Mouse (Mus musculus) liver, adult 2 months (tissue): ENCODE results near the gene Gm48551. TPM values are rescaled to one million over a fixed set of nuclear protein-coding genes. Genes with fewer than 3 reads are reported as not detected.
A peak's percentile ranks its signal among the peaks of the same experiment; 100 is the strongest.

Source experiments
- DNase-seq: peaks from one replicate; pipeline ENCODE4 v3.0.0-alpha.2; 2011; ENCODE audit warnings: low read depth, low spot score; ENCODE audit errors: extremely low read depth
- H3K27ac ChIP-seq: fragments of 200-500 bp; replicated peaks from 2 replicates; pipeline ENCODE4 v1.5.1; 2012; ENCODE audit warnings: low read depth, mild to moderate bottlenecking, control low read depth, inconsistent platforms, low read length; ENCODE audit not compliant: insufficient read depth
- H3K27me3 ChIP-seq: fragments of 200-500 bp; 2 replicates; pipeline ENCODE4 v1.6.1; 2012; ENCODE audit warnings: mild to moderate bottlenecking, moderate library complexity, low read length, inconsistent platforms; ENCODE audit not compliant: control insufficient read depth, insufficient read depth
- H3K36me3 ChIP-seq: fragments of 200-500 bp; 2 replicates; pipeline ENCODE4 v1.6.1; 2012; ENCODE audit warnings: low read length, inconsistent platforms; ENCODE audit not compliant: control insufficient read depth, insufficient read depth
- H3K4me1 ChIP-seq: fragments of 200-500 bp; 2 replicates; pipeline ENCODE4 v1.6.1; 2011; ENCODE audit warnings: low read length; ENCODE audit not compliant: control insufficient read depth, insufficient read depth
- H3K4me3 ChIP-seq: fragments of 200-500 bp; 2 replicates; pipeline ENCODE4 v1.5.1; 2011; ENCODE audit warnings: low read depth, mild to moderate bottlenecking, control low read depth, low read length, moderate library complexity; ENCODE audit not compliant: insufficient read depth
- H3K79me2 ChIP-seq: fragments of 200-500 bp; 2 replicates; pipeline ENCODE4 v1.6.1; 2012; ENCODE audit warnings: inconsistent platforms, mild to moderate bottlenecking, low read length, moderate library complexity; ENCODE audit not compliant: control insufficient read depth, insufficient read depth
- H3K9ac ChIP-seq: fragments of 200-500 bp; 2 replicates; pipeline ENCODE4 v1.6.1; 2012; ENCODE audit warnings: low read depth, mild to moderate bottlenecking, control low read depth, inconsistent platforms, low read length
- CTCF ChIP-seq: fragments of 200-500 bp; IDR thresholded peaks from 2 replicates; pipeline ENCODE4 v1.5.1; 2011; ENCODE audit warnings: low read depth, low read length, control low read depth
- POLR2A ChIP-seq: fragments of 200-500 bp; IDR thresholded peaks from 2 replicates; pipeline ENCODE4 v1.6.1; 2011; ENCODE audit warnings: low read length, control low read depth; ENCODE audit not compliant: insufficient read depth; ENCODE audit errors: extremely low read depth
- WGBS: fragments of 180-500 bp; shearing (Covaris S2); methylation state at CpG from one replicate; pipeline ENCODE4 v1.1.7; 2018; 5-methylcytosine and 5-hydroxymethylcytosine counted together
- polyA plus RNA-seq: library from polyadenylated mRNA; depleted of rRNA; stranded (reverse); fragments of >200 nt; gene quantifications from 2 replicates; pipeline ENCODE4 v1.2.3, GENCODE M21; 2012
- total RNA-seq: library from RNA; depleted of rRNA; stranded (reverse); fragments of >200 nt; gene quantifications from 2 replicates; pipeline ENCODE4 v1.2.3, GENCODE M21; 2014

The Gm48551 gene
- total and polyA plus RNA-seq, 2 experiments, result 0.32 to 2.4 TPM

GRCm38 (mm10) chr10:81424246-81425051 lies 40.2 kb downstream of the Gm48551 start:
- peak overlapping the region; percentile 98 for H3K27ac ChIP-seq
- H3K4me3 ChIP-seq, result peak overlapping the region; percentile 84
- peaks cover 50% of the 10 kb centered on the region for H3K4me1 ChIP-seq
- no peaks in the 10 kb centered on the region for H3K27me3 ChIP-seq
- H3K36me3 ChIP-seq, result no peaks in the 10 kb centered on the region
- TF ChIP-seq POLR2A (no peak), CTCF (no peak)
- WGBS, result 18% methylated on average over 25 of the region's 25 CpGs
- H3K9ac ChIP-seq, result peak overlapping the region; percentile 86
- peak; percentile 81 for DNase-seq
- peaks cover 62% of the 10 kb centered on the region for H3K79me2 ChIP-seq

- Histone ChIP-seq H3K4me1 (peaks cover 41% of the 10 kb centered on the region), H3K9ac (peak overlapping the region; percentile 86), H3K27ac (peak overlapping the region; percentile 98), H3K79me2 (peaks cover 55% of the 10 kb centered on the region), H3K36me3 (no peaks in the 10 kb centered on the region), H3K27me3 (no peaks in the 10 kb centered on the region), H3K4me3 (peak overlapping the region; percentile 84)
- TF ChIP-seq POLR2A (no peak), CTCF (no peak)
- peak; percentile 66 for DNase-seq
- WGBS, result 12% methylated on average over 10 of the region's 10 CpGs
These were observed 41.1 kb downstream of the Gm48551 start for GRCm38 (mm10) chr10:81425236-81425850.

GRCm38 (mm10) chr10:81426081-81426671 lies 41.9 kb downstream of the Gm48551 start:
- Histone ChIP-seq H3K27me3 (no peaks in the 10 kb centered on the region), H3K27ac (peak overlapping the region; percentile 98), H3K4me1 (peaks cover 33% of the 10 kb centered on the region), H3K4me3 (peak overlapping the region; percentile 84), H3K36me3 (no peaks in the 10 kb centered on the region), H3K9ac (peak overlapping the region; percentile 86), H3K79me2 (peaks cover 48% of the 10 kb centered on the region)
- TF ChIP-seq CTCF (no peak), POLR2A (no peak)
- peak; percentile 37 for DNase-seq
- WGBS, result 0% methylated on average over 25 of the region's 33 CpGs

- Histone ChIP-seq H3K4me1 (peaks cover 35% of the 10 kb centered on the region), H3K9ac (peak overlapping the region; percentile 86), H3K36me3 (no peaks in the 10 kb centered on the region), H3K79me2 (peaks cover 41% of the 10 kb centered on the region), H3K4me3 (peak overlapping the region; percentile 84), H3K27me3 (no peaks in the 10 kb centered on the region), H3K27ac (peak overlapping the region; percentile 98)
- DNase-seq, result peak; percentile 68
- WGBS, result 1% methylated on average over 38 of the region's 38 CpGs
- TF ChIP-seq POLR2A, result peak; percentile 77
- TF ChIP-seq CTCF, result no peak
These were observed 42.6 kb downstream of the Gm48551 start for GRCm38 (mm10) chr10:81426897-81427296.

- Histone ChIP-seq H3K27me3 (no peaks in the 10 kb centered on the region), H3K4me1 (peaks cover 38% of the 10 kb centered on the region)
These were observed 43.1 kb downstream of the Gm48551 start for GRCm38 (mm10) chr10:81427327-81427726.

More at GRCm38 (mm10) chr10:81427327-81427726, 43.1 kb downstream of the Gm48551 start:
- Histone ChIP-seq H3K27ac (peak overlapping the region; percentile 10; the same call in 1 of the 2 replicates), H3K36me3 (no peaks in the 10 kb centered on the region), H3K4me3 (peak overlapping the region; percentile 84; the same call in 1 of the 2 replicates), H3K9ac (peak overlapping the region; percentile 14), H3K79me2 (peaks cover 39% of the 10 kb centered on the region)
- 35% methylated on average over 3 of the region's 3 CpGs for WGBS
- TF ChIP-seq POLR2A, result no peak
- no peak for TF ChIP-seq CTCF
- no peak for DNase-seq
